Mouse (Mus musculus) stomach, embryonic 14.5 days (tissue): ENCODE measurements around the gene Kntc1. TPM values are rescaled to one million over a fixed set of nuclear protein-coding genes. Genes with fewer than 3 reads are reported as not detected.

Source experiments
- ATAC-seq: fragments of 200-750 bp; cut with Nextera tagmentation; 2 replicates; pipeline ENCODE4 v1.8.0; 2017; ENCODE audit warnings: low read depth, moderate TSS enrichment; ENCODE audit not compliant: insufficient number of reproducible peaks, insufficient read depth, low FRiP score
- H3K27ac ChIP-seq: fragments of 300-500 bp; sonication (generic); 2 replicates; pipeline ENCODE4 v1.5.1; 2014; ENCODE audit warnings: mild to moderate bottlenecking, low read length, moderate library complexity, mixed read lengths
- H3K27me3 ChIP-seq: fragments of 300-500 bp; sonication (generic); 2 replicates; pipeline ENCODE4 v1.6.1; 2014; ENCODE audit warnings: low read length, control low read depth, mixed read lengths; ENCODE audit not compliant: control insufficient read depth, insufficient read depth
- H3K36me3 ChIP-seq: fragments of 300-500 bp; sonication (generic); 2 replicates; pipeline ENCODE4 v1.6.1; 2014; ENCODE audit warnings: mild to moderate bottlenecking, control low read depth, low read length, moderate library complexity, mixed read lengths; ENCODE audit not compliant: control insufficient read depth, insufficient read depth
- H3K4me1 ChIP-seq: fragments of 300-500 bp; sonication (generic); 2 replicates; pipeline ENCODE4 v1.6.1; 2014; ENCODE audit warnings: low read length, control low read depth, mixed read lengths; ENCODE audit not compliant: control insufficient read depth, insufficient read depth
- H3K4me2 ChIP-seq: fragments of 300-500 bp; sonication (generic); replicated peaks from 2 replicates; pipeline ENCODE4 v1.6.1; 2014; ENCODE audit warnings: low read depth, low read length, control low read depth
- H3K4me3 ChIP-seq: fragments of 300-500 bp; sonication (generic); 2 replicates; pipeline ENCODE4 v1.5.1; 2014; ENCODE audit warnings: low read depth, low read length, control low read depth
- H3K9ac ChIP-seq: fragments of 300-500 bp; sonication (generic); replicated peaks from 2 replicates; pipeline ENCODE4 v1.6.1; 2014; ENCODE audit warnings: low read depth, mild to moderate bottlenecking, control low read depth, low read length, moderate library complexity, mixed read lengths
- H3K9me3 ChIP-seq: fragments of 300-500 bp; sonication (generic); 2 replicates; pipeline ENCODE4 v1.6.1; 2016; ENCODE audit warnings: low read depth, low read length, control low read depth; ENCODE audit not compliant: control insufficient read depth
- WGBS: fragments of 180-500 bp; shearing (Covaris S2); extraction: QIAGEN DNeasy Blood & Tissue Kit; methylation state at CpG from one replicate; pipeline ENCODE4 v1.1.7; 2014; 5-methylcytosine and 5-hydroxymethylcytosine counted together
- polyA plus RNA-seq: library from polyadenylated mRNA; unstranded; fragments of >200 nt; fragmentation: Nextera tagmentation; extraction: Ambion mirVana; gene quantifications from 2 replicates; pipeline ENCODE4 v1.2.1, GENCODE M21; 2014

Kntc1 gene
- polyA plus RNA-seq, 1 experiment from 2014 or later = 35.7 TPM

GRCm38 (mm10) chr5:123781864-123782263 lies 32.3 kb downstream of the Kntc1 start:
- peaks cover 59% of the 10 kb centered on the region for H3K36me3 ChIP-seq
- 86% methylated on average over 4 of the region's 4 CpGs for WGBS

GRCm38 (mm10) chr5:123788976-123789375 lies 39.5 kb downstream of the Kntc1 start:
- Histone ChIP-seq H3K9ac (no peak overlapping the region), H3K36me3 (peaks cover 53% of the 10 kb centered on the region), H3K4me1 (no peaks in the 10 kb centered on the region), H3K9me3 (no peaks in the 10 kb centered on the region), H3K27ac (no peak overlapping the region), H3K27me3 (no peaks in the 10 kb centered on the region), H3K4me2 (no peak overlapping the region), H3K4me3 (no peak overlapping the region)
- WGBS = 91% methylated on average over 7 of the region's 7 CpGs
- ATAC-seq = no peak

More at GRCm38 (mm10) chr5:123781864-123782263, 32.3 kb downstream of the Kntc1 start:
- no peaks in the 10 kb centered on the region for H3K4me1 ChIP-seq
- no peak overlapping the region for H3K9ac ChIP-seq
- H3K4me3 ChIP-seq = no peak overlapping the region
- no peak overlapping the region for H3K4me2 ChIP-seq
- no peaks in the 10 kb centered on the region for H3K27me3 ChIP-seq
- no peaks in the 10 kb centered on the region for H3K9me3 ChIP-seq
- ATAC-seq = no peak
- no peak overlapping the region for H3K27ac ChIP-seq

- H3K9me3 ChIP-seq = no peaks in the 10 kb centered on the region
- H3K36me3 ChIP-seq = peaks cover 53% of the 10 kb centered on the region
- no peak overlapping the region for H3K4me3 ChIP-seq
- WGBS = 78% methylated on average over 2 of the region's 2 CpGs
- no peak for ATAC-seq
- no peak overlapping the region for H3K27ac ChIP-seq
- H3K9ac ChIP-seq = no peak overlapping the region
- H3K27me3 ChIP-seq = no peaks in the 10 kb centered on the region
- no peak overlapping the region for H3K4me2 ChIP-seq
- H3K4me1 ChIP-seq = no peaks in the 10 kb centered on the region
These were observed 43.6 kb downstream of the Kntc1 start for GRCm38 (mm10) chr5:123793081-123793480.

GRCm38 (mm10) chr5:123806334-123806733 lies 56.8 kb downstream of the Kntc1 start:
- peaks cover 54% of the 10 kb centered on the region for H3K36me3 ChIP-seq
- no peak for ATAC-seq

GRCm38 (mm10) chr5:123808541-123808940 lies 59.0 kb downstream of the Kntc1 start:
- Histone ChIP-seq H3K9me3 (no peaks in the 10 kb centered on the region), H3K9ac (no peak overlapping the region), H3K4me1 (no peaks in the 10 kb centered on the region), H3K36me3 (peaks cover 38% of the 10 kb centered on the region), H3K27ac (no peak overlapping the region), H3K4me3 (no peak overlapping the region), H3K4me2 (no peak overlapping the region), H3K27me3 (no peaks in the 10 kb centered on the region)
- 89% methylated on average over 5 of the region's 5 CpGs for WGBS
- no peak for ATAC-seq

More at GRCm38 (mm10) chr5:123806334-123806733, 56.8 kb downstream of the Kntc1 start:
- H3K9me3 ChIP-seq = no peaks in the 10 kb centered on the region
- no peak overlapping the region for H3K4me3 ChIP-seq
- H3K4me1 ChIP-seq = no peaks in the 10 kb centered on the region
- H3K4me2 ChIP-seq = no peak overlapping the region
- WGBS = 95% methylated on average over 11 of the region's 11 CpGs
- no peak overlapping the region for H3K9ac ChIP-seq
- no peaks in the 10 kb centered on the region for H3K27me3 ChIP-seq
- H3K27ac ChIP-seq = no peak overlapping the region

- Histone ChIP-seq H3K4me1 (no peaks in the 10 kb centered on the region), H3K9me3 (no peaks in the 10 kb centered on the region), H3K36me3 (peaks cover 33% of the 10 kb centered on the region), H3K27ac (no peak overlapping the region), H3K4me3 (no peak overlapping the region), H3K4me2 (no peak overlapping the region), H3K27me3 (no peaks in the 10 kb centered on the region), H3K9ac (no peak overlapping the region)
- ATAC-seq = no peak
- 89% methylated on average over 13 of the region's 13 CpGs for WGBS
These were observed 59.6 kb downstream of the Kntc1 start for GRCm38 (mm10) chr5:123809156-123809555.

GRCm38 (mm10) chr5:123816891-123817290 lies 67.4 kb downstream of the Kntc1 start:
- no peak for ATAC-seq
- peaks cover 28% of the 10 kb centered on the region for H3K36me3 ChIP-seq
- no peak overlapping the region for H3K9ac ChIP-seq
- H3K9me3 ChIP-seq = no peaks in the 10 kb centered on the region
- WGBS = 85% methylated on average over 7 of the region's 7 CpGs
- H3K4me3 ChIP-seq = no peak overlapping the region
- H3K27me3 ChIP-seq = no peaks in the 10 kb centered on the region
- H3K4me2 ChIP-seq = no peak overlapping the region
- no peaks in the 10 kb centered on the region for H3K4me1 ChIP-seq
- H3K27ac ChIP-seq = no peak overlapping the region

- Histone ChIP-seq H3K4me1 (no peaks in the 10 kb centered on the region), H3K27ac (no peak overlapping the region), H3K4me2 (no peak overlapping the region), H3K27me3 (no peaks in the 10 kb centered on the region), H3K36me3 (peaks cover 33% of the 10 kb centered on the region), H3K4me3 (no peak overlapping the region), H3K9me3 (no peaks in the 10 kb centered on the region), H3K9ac (no peak overlapping the region)
- 93% methylated on average over 19 of the region's 19 CpGs for WGBS
- no peak for ATAC-seq
These were observed 69.5 kb downstream of the Kntc1 start for GRCm38 (mm10) chr5:123818941-123819577.
